Mouse (Mus musculus): ENCODE measurements around the gene Syt16.

Gene Syt16

DNA sequence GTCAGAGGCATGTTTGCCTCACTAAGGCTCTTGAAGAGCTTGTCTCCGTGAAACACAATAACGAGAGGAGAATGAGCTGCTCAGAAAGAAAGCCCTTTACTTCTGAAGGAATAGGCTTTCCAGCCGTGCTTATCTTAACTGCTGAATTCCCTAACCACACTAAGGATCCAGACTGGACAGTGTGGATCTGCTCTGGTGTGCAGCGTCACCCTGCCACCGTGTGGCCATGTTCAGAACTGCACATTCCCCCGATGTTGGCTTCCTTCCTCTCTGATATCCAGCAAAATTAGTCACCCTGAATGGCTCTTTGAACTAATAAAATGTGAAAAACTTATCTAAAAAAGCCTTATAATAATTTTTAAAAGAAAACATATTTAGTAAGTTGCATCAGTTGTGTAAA is 16.3 kb downstream of the Syt16 start:
- CTCF ChIA-PET = no interaction called here

GRCm38 (mm10) chr12:74014739-74015270 is 17.3 kb downstream of the Syt16 start:
- CTCF ChIA-PET = interaction anchor here (0.6 to 0.8 kb wide), 2 partner anchors 318 to 340 kb away, joined by 3 to 4 read pairs; no protein-coding TSS in a partner anchor

GRCm38 (mm10) chr12:74015491-74015890 is 18.0 kb downstream of the Syt16 start:
- CTCF ChIA-PET = no interaction called here

DNA sequence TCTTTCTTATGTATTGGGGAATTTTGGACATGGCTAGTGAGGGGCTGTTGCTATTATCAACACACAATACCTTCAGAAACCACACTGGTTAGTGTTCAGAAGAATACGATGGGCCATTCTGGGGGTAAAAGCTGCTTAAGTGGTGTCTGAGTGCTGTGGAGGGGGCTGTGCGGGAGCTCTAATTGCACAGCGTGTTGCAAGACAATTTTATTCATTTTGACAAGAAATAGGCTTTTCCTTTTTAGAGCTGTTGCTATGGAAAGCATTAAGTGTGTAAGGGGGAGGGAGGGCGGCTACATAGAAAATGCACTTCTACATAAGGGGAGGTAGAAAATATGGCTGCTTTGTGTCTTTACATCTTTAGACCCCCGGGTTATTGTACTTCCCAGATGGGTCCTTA is 25.8 kb downstream of the Syt16 start:
- CTCF ChIA-PET = no interaction called here

GRCm38 (mm10) chr12:74024912-74025311 is 27.5 kb downstream of the Syt16 start:
- CTCF ChIA-PET = no interaction called here

- CTCF ChIA-PET = no interaction called here
Observed at GRCm38 (mm10) chr12:74043225-74043624, 45.8 kb downstream of the Syt16 start.

DNA sequence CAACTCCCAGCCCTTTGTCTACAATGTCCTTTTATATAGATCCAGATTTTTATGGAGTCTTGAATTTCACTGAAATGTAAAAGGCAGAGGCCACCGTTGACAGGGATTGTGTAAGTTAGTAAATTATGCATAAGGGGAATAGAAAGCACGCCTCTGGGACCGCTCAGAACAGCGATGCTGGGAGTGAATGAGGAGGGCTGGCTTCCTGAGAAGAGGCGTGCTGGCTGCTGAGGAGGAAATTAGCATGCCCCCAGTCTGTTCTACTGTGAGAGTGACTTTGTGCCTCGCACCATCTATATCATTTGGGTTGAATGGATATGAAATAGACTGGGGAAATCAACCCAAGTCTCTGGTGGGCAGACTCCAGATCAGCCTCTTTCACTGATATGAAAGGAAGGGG is 46.3 kb downstream of the Syt16 start:
- CTCF ChIA-PET = no interaction called here

DNA sequence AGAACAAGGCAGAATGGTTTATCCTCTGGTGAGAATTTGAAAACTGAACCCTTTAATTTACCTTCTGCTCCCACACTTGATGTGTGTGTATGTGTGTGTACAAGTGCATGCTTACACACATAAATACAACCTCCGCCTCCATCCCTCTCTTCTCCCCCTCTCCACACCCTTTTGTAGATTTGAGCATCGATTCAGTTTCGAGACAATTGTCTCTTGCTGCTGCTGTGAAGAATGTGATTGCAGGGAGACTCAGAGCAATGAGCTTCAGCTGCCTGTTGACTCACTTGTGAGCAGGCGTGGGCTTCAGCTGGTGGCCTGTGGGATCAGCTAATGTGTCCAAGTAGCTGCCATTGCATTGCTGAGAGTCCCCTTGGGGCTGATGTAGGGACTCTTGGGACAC is 46.8 kb downstream of the Syt16 start:
- CTCF ChIA-PET = no interaction called here

DNA sequence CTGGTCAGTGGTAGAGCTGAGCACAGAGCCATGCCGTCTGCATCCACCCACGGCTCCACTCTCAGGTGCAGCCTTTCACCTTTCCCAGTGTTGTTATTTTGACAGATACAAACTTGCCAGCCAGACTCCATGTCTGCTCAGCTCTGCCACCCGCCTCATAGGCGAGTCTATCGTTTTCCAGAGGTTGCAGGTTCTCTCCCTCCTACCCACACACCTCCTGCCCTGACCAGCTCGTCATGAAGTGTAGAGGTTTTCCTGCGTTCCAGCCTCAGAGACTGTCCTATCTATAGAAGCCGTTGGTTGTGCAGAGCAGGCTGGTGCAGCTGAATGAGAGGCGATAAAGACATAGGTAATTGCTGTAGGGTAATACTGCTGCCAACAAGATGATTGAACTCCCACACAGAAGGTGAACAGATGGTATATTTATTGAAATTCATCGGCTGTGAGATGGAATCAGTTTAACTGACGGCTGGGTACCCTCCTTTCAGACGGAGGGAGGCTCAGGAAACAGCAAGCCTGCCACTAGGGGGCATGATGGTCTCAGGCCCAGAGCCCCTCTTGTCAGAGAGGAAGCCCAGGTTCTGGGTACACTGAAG is 58.0 kb downstream of the Syt16 start:
- CTCF ChIA-PET = no interaction called here

- CTCF ChIA-PET = no interaction called here
Observed at GRCm38 (mm10) chr12:74056162-74056561, 58.7 kb downstream of the Syt16 start.

DNA sequence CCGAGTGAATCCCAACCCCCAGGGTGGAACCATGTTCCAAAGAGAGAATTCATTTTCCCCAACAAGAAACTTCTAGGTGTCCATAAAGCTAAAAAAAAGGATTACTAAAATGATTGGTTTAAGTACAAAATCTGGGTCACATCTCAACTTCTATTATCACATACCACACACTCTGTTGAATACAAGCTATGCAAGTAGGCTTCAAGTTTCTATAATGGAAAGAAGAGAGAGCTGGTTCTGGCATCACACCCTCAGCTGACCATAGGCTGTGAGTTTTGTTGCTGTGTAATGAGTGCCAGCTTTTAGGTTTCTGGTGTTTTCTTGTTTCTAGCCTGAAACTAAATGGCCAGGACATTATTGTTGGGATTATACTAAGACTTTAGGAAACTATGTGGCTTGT is 65.1 kb downstream of the Syt16 start:
- CTCF ChIA-PET = interaction anchor here (0.5 kb wide), 1 partner anchor 27 kb away, joined by 5 read pairs; no protein-coding TSS in a partner anchor

- CTCF ChIA-PET = no interaction called here
Observed at GRCm38 (mm10) chr12:74068912-74069311, 71.5 kb downstream of the Syt16 start.

DNA sequence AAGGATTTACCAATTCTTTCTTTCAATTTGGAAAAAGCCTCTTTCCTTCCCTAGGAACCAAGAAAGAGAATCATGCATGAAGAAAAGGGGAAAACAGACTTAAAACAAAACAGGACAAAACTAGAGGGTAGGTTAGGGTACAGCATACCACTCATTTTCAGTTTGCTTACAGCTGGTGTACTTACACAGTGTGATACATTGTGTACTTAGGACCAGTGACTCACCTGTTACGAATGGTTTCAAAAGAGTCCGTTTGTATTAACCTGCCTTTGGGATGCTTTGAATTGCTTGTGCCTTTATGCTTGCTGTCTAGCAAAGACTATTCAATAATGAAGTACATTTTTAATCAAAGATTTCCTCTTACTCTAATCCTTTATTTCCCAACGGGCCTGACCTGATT is 78.1 kb downstream of the Syt16 start:
- CTCF ChIA-PET = no interaction called here

- CTCF ChIA-PET = no interaction called here
Observed at GRCm38 (mm10) chr12:74076091-74076490, 78.6 kb downstream of the Syt16 start.

- CTCF ChIA-PET = no interaction called here
Observed at GRCm38 (mm10) chr12:74081122-74081521, 83.7 kb downstream of the Syt16 start.

- CTCF ChIA-PET = no interaction called here
Observed at GRCm38 (mm10) chr12:74084389-74084788, 86.9 kb downstream of the Syt16 start.

DNA sequence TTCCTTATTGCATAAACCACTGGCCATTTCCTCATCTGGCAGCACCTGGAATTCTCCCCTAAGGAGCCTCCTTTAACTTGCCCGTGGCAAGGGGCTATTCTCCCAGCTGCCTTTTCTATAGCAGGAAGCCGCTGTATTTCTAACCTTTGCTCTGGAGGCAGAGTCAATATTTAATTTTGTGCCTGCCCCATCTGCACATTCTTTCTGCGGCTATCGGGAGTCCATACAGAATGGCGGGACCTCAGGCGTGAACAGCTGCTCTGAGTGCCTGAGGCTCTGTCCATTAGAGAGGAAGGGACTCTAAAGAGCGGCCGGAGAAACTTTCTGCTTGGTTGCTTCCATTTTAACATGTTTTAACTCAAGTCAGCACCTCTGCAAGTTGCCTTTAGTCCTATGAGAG is 89.6 kb downstream of the Syt16 start:
- CTCF ChIA-PET = no interaction called here

- CTCF ChIA-PET = no interaction called here
Observed at GRCm38 (mm10) chr12:74089342-74090131, 92.1 kb downstream of the Syt16 start.

DNA sequence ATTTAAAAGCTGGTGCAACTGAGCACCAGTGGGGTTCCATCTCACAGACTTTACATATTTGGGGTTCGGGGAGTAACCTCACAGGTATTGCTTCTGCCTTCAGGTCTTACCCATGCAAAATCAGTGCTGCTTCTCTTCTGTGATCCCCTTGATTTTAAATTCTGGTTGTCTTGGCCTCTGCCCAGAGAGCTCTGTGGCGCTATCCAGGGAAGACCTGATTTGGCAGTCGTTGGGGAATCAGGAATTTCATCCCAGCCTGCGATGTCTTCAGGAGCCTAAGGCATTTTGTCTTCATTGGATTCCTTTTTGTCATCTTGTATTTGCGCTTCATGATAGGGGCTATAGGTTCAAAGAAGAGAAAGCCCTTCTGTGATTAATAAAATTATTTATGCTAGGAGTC is 95.1 kb downstream of the Syt16 start:
- CTCF ChIA-PET = no interaction called here

DNA sequence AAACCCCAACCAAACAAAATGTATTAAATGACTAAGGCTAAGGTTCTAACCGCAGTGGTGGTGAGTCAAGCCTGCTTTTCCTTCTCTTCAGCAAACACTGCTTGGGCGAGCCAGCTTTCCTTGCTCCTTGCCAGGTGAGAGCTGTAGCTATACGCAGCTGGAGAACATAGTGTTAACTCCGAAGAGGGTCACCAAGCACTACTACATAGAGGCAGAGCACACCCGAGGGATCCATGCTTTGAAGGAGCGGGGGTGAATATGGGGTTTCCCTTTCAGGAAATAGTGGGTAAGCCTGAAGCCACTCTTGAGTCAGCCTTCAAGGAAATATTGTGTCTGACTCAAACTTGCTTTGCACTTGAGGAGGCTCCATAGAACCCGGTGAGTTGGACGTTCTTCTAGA is 95.6 kb downstream of the Syt16 start:
- CTCF ChIA-PET = no interaction called here

GRCm38 (mm10) chr12:74094701-74095100 is 97.2 kb downstream of the Syt16 start:
- CTCF ChIA-PET = no interaction called here

DNA sequence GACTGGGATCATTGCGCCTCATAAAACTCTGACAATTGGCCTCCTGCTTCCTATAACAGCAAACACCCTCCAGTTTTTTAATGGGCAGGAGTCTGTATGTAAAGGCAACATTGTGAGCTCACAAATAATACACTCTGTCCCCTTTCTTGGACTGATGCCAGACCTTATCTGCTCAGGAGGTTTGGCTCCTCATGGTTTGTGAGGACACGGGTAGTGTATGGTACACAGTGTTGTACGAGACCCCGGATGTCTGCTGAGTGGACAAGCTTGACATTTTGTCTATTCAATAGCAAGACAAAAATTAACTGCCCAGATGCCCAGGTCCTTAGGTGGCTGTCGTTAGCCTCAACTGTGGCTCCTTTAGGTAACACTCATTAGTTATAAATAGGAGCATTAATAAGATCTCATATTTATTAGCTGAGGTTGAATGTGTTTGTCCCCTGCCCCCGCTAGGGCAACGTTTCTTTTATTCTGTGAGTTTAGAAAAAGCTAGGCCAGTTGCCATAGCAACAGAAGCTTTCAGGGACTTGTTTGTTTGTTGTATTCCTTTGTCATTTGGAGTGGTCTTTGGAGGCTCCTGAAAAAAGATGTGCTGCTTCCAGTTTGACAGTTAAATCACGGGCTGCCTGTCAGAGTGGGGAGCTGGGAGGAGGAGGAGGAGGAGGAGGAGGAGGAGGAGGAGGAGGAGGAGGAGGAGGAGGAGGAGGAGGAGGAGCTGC is 101.3 kb downstream of the Syt16 start:
- CTCF ChIA-PET = no interaction called here

Measured in spleen, embryonic (tissue).